Mouse (Mus musculus) neural tube, embryonic 10.5 days (tissue): ENCODE results near the gene Fasn.
A peak's percentile ranks its signal among the peaks of the same experiment; 100 is the strongest.
"Not testable (repeated sequence)": the region's sequence is repeated elsewhere in the genome, so short reads cannot be mapped to it uniquely, and the experiment has no call there.

Experiments used
- DNase-seq: peaks from one replicate; pipeline ENCODE4 v3.0.0-alpha.2; 2017; ENCODE audit warnings: low spot score; ENCODE audit errors: extremely low spot score

The Fasn gene

GRCm38 (mm10) chr11:120823956-120824786, at the start of gene Fasn:
Fasn (minus strand) TSS chr11:120824547.
- peak; percentile 99 for DNase-seq

GRCm38 (mm10) chr11:120873206-120873605, 48.9 kb upstream of the Fasn start:
- no peak for DNase-seq

- no peak for DNase-seq
Observed at GRCm38 (mm10) chr11:120871521-120871920, 47.2 kb upstream of the Fasn start.

- DNase-seq = no peak
Observed at GRCm38 (mm10) chr11:120865816-120866215, 41.5 kb upstream of the Fasn start.

GRCm38 (mm10) chr11:120862819-120863218, 38.5 kb upstream of the Fasn start:
- no peak for DNase-seq

- DNase-seq = not testable (repeated sequence)
Observed at GRCm38 (mm10) chr11:120855938-120856337, 31.6 kb upstream of the Fasn start.

- no peak for DNase-seq
Observed at GRCm38 (mm10) chr11:120853788-120854187, 29.4 kb upstream of the Fasn start.

- no peak for DNase-seq
Observed at GRCm38 (mm10) chr11:120853158-120853557, 28.8 kb upstream of the Fasn start.

- no peak for DNase-seq
Observed at GRCm38 (mm10) chr11:120852083-120852935, 28.0 kb upstream of the Fasn start.

- DNase-seq = no peak
Observed at GRCm38 (mm10) chr11:120851582-120851981, 27.2 kb upstream of the Fasn start.

GRCm38 (mm10) chr11:120851132-120851531, 26.8 kb upstream of the Fasn start:
- DNase-seq = no peak

- no peak for DNase-seq
Observed at GRCm38 (mm10) chr11:120850331-120851030, 26.1 kb upstream of the Fasn start.

GRCm38 (mm10) chr11:120846725-120847475, 22.6 kb upstream of the Fasn start:
- DNase-seq = no peak

- DNase-seq = no peak
Observed at GRCm38 (mm10) chr11:120844329-120844728, 20.0 kb upstream of the Fasn start.

- DNase-seq = no peak
Observed at GRCm38 (mm10) chr11:120833555-120834280, 9.4 kb upstream of the Fasn start.

GRCm38 (mm10) chr11:120832962-120833361, 8.6 kb upstream of the Fasn start:
- not testable (repeated sequence) for DNase-seq

- DNase-seq = no peak
Observed at GRCm38 (mm10) chr11:120831659-120832440, 7.5 kb upstream of the Fasn start.

- DNase-seq = no peak
Observed at GRCm38 (mm10) chr11:120830686-120831085, 6.3 kb upstream of the Fasn start.

GRCm38 (mm10) chr11:120829757-120830532, 5.6 kb upstream of the Fasn start:
- no peak for DNase-seq
